Mouse (Mus musculus) heart, embryonic 10.5 days (tissue): Measurements from ENCODE around the gene Fgf12. TPM values are rescaled to one million over a fixed set of nuclear protein-coding genes. Genes with fewer than 3 reads are reported as not detected.

Experiments
- DNase-seq: peaks from one replicate; pipeline ENCODE4 v3.0.0-alpha.2; 2017; ENCODE audit warnings: low spot score
- H3K27ac ChIP-seq: fragments of 300-500 bp; sonication (generic); 2 replicates; pipeline ENCODE4 v1.5.1; 2016; ENCODE audit warnings: mild to moderate bottlenecking
- H3K27me3 ChIP-seq: fragments of 300-500 bp; sonication (generic); 2 replicates; pipeline ENCODE4 v1.6.1; 2016; ENCODE audit warnings: mild to moderate bottlenecking; ENCODE audit not compliant: poor library complexity, insufficient read depth, severe bottlenecking
- H3K36me3 ChIP-seq: fragments of 300-500 bp; sonication (generic); 2 replicates; pipeline ENCODE4 v1.6.1; 2016; ENCODE audit warnings: mild to moderate bottlenecking, moderate library complexity
- H3K4me1 ChIP-seq: fragments of 300-500 bp; sonication (generic); 2 replicates; pipeline ENCODE4 v1.6.1; 2016; ENCODE audit warnings: mild to moderate bottlenecking
- H3K4me3 ChIP-seq: fragments of 300-500 bp; sonication (generic); 2 replicates; pipeline ENCODE4 v1.5.1; 2016; ENCODE audit warnings: mild to moderate bottlenecking, moderate library complexity
- H3K9me3 ChIP-seq: fragments of 300-500 bp; sonication (generic); 2 replicates; pipeline ENCODE4 v1.6.1; 2016; ENCODE audit warnings: mild to moderate bottlenecking, moderate library complexity
- WGBS: fragments of 180-500 bp; shearing (Covaris S2); methylation state at CpG from one replicate; pipeline ENCODE4 v1.1.7; 2016; 5-methylcytosine and 5-hydroxymethylcytosine counted together
- polyA plus RNA-seq: library from polyadenylated mRNA; unstranded; fragments of >200 nt; fragmentation: Nextera tagmentation; extraction: Ambion mirVana; gene quantifications from 2 replicates; pipeline ENCODE4 v1.2.1, GENCODE M21; 2016

Gene Fgf12
- polyA plus RNA-seq, 1 experiment from 2014 or later = 2.0 TPM

DNA sequence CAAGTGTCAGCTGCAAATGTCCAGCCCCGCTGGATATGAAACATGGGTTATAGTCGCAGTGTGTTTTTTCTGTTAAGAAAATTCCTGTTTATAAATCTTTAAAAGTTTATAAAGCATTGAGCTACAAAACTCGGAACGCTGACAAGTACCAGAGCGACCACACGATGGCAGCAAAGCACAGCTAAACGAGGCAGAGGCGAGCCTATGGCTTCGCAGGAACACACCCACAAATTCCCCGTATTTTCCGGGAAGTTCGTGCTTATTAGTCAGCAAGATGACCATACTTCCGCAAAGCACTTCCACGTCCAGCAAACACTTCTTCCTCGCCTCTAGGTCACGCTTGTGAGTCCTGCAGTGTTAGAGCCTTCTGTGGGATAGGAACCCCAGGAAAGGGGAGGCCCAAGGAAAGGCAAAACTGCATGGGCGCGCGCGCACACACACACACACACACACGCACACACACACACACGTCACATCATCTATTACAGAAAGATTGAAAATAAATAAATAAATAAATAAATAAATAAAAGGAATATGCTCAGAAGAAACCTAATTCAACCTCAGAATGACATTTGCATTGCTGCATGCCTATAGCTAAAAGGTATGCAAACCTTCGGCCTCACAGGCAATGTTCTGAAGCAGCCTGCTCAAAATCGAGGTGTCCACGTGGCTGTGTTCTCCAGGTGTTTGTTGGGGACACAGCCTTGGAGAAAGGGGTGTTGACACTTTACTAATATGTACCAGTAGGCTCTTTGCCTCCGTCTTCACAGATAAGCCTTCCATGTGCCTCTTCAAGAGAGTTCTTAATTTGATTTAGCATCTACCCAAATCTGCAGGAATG lies 159.6 kb downstream of the Fgf12 start:
- Histone ChIP-seq H3K27ac (peak overlapping the region; percentile 42; the same call in 1 of the 2 replicates), H3K9me3 (no peaks in the 10 kb centered on the region), H3K4me3 (peak overlapping the region; percentile 52), H3K36me3 (no peaks in the 10 kb centered on the region), H3K4me1 (no peaks in the 10 kb centered on the region), H3K27me3 (peaks cover 7% of the 10 kb centered on the region; the same call in 1 of the 2 replicates)
- WGBS = 24% methylated on average over 26 of the region's 26 CpGs
- no peak for DNase-seq

DNA sequence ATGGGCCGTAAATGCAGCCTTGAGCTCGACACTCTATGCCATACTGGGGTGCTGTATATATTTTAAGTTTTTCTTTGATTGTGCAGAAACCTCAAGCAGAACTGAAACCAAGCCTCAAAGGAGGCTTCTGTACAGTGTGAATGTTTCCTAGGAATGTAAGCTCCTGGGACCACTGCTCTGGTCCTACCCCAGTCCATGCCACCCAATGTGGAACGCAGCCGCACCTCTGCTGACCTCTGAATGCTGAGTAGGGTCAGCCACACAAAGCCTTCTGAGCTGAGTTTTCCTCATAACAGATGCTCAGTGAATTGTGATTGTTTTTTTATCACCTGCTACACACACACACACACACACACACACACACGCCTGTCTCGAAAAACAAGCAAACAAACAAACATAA lies 160.4 kb downstream of the Fgf12 start:
- H3K36me3 ChIP-seq = no peaks in the 10 kb centered on the region
- 90% methylated on average over 6 of the region's 6 CpGs for WGBS
- H3K4me1 ChIP-seq = no peaks in the 10 kb centered on the region
- H3K27me3 ChIP-seq = peaks cover 7% of the 10 kb centered on the region; the same call in 1 of the 2 replicates
- H3K9me3 ChIP-seq = no peaks in the 10 kb centered on the region
- H3K4me3 ChIP-seq = no peak overlapping the region
- no peak overlapping the region for H3K27ac ChIP-seq
- no peak for DNase-seq

DNA sequence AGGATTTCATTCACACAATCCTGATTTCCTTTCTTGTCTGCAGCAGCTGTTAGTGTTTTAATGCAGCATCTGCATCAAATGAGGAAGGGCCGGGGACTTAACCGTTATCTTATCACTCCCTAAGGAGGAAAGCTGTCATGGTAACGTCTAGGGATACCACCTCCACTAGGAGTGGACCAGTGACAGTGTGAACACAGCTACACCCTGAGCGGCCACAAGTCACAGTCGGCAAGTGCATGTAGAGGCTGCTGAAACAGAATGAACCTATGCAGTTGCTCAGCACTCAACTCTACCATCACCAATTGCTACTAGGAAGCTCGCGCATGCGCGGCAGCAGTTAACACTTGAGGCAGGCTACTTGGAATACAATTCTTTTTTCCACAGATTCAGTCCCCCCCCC lies 161.3 kb downstream of the Fgf12 start:
- WGBS = 49% methylated on average over 9 of the region's 9 CpGs
- no peak overlapping the region for H3K4me3 ChIP-seq
- no peak overlapping the region for H3K27ac ChIP-seq
- DNase-seq = no peak
- no peaks in the 10 kb centered on the region for H3K36me3 ChIP-seq
- H3K9me3 ChIP-seq = no peaks in the 10 kb centered on the region
- peaks cover 7% of the 10 kb centered on the region; the same call in 1 of the 2 replicates for H3K27me3 ChIP-seq
- H3K4me1 ChIP-seq = no peaks in the 10 kb centered on the region

DNA sequence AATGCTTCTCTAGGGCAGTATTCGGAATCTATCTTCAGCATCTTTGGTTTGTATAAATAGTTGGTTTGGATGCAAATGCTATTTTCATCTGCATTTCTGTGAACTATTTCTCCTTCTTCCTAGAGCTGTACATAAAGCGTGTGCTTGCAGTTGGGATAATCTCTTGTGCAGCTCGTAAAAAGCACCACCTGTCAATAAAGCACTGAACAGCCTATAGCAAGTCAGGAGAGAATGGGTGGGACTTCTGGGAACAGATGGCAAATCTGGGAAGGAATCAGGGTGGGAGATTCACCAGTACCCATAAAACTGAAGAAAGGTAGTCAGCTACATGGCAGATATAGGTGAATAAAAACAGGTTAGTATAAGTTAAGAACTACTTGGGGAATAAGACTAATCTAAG lies 180.7 kb downstream of the Fgf12 start:
- WGBS = 71% methylated on average over 3 of the region's 3 CpGs

DNA sequence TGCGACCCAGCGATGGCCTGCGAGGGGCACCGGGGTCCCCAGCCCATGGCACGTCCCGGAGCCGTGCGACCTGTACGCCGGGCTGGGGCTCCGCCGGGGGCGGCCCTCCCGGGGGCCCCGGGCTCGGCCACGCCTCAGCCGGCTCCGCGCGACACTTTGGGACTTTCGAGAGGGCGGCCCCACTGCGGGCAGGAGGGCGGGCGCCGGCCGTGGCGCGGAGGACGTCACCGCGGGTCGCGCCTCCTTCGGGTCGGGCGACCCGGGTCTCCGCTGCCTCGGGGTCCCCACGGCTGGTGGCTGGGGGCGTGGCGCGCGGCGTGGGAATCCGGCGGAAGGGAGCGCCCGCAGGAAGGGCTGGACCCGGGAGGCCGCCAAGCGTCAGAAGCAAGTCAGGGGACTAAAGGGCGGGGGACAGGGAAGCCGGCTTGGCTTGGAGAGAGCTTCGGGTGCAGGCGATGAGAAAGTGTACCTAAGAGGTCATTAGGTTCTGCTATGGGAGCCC lies 188.1 kb downstream of the Fgf12 start:
- Histone ChIP-seq H3K27ac (no peak overlapping the region), H3K9me3 (no peaks in the 10 kb centered on the region), H3K4me3 (peak overlapping the region; percentile 68), H3K4me1 (peaks cover 7% of the 10 kb centered on the region), H3K27me3 (peaks cover 31% of the 10 kb centered on the region), H3K36me3 (no peaks in the 10 kb centered on the region)
- DNase-seq = no peak
- WGBS = under 1% methylated on average over 58 of the region's 58 CpGs

More for the DNA sequence above, 180.7 kb downstream of the Fgf12 start:
- Histone ChIP-seq H3K4me3 (no peak overlapping the region), H3K27ac (no peak overlapping the region), H3K4me1 (no peaks in the 10 kb centered on the region), H3K9me3 (no peaks in the 10 kb centered on the region), H3K27me3 (no peaks in the 10 kb centered on the region), H3K36me3 (no peaks in the 10 kb centered on the region)
- no peak for DNase-seq

DNA sequence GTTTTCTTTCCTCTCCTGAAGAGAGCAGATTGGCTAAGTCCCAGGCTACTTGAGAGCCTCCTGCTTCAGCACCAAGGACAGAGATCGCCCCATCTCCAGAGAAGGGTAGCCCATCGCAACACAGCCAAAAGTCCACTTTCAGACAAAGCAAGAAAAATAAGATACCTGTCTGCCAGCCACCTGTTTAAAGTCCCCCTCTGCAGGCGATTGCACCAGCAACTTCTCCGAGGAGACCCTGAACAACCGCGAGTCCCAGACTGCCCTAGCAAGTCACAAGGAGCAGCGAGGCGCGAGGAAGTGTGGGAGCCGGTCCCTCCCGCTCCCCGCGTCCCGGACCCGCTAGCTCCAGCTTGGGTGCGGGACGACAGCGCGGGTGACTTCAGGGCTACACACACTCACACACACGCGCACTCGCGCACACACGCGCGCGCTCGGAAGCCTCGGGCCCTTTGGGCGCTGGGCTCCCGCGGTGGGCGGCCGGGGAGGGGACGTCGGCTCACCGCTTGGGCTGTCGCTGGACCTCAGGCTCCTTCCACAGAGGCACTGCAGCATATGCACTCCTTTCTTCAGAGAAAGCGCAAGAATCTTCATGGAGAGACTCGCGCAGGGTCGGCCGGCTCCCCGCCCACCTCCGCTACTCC lies 188.7 kb downstream of the Fgf12 start:
- peaks cover 7% of the 10 kb centered on the region for H3K4me1 ChIP-seq
- DNase-seq = peak; percentile 76
- H3K4me3 ChIP-seq = peak overlapping the region; percentile 68
- peaks cover 31% of the 10 kb centered on the region for H3K27me3 ChIP-seq
- no peak overlapping the region for H3K27ac ChIP-seq
- WGBS = under 1% methylated on average over 45 of the region's 45 CpGs
- no peaks in the 10 kb centered on the region for H3K36me3 ChIP-seq
- H3K9me3 ChIP-seq = no peaks in the 10 kb centered on the region

DNA sequence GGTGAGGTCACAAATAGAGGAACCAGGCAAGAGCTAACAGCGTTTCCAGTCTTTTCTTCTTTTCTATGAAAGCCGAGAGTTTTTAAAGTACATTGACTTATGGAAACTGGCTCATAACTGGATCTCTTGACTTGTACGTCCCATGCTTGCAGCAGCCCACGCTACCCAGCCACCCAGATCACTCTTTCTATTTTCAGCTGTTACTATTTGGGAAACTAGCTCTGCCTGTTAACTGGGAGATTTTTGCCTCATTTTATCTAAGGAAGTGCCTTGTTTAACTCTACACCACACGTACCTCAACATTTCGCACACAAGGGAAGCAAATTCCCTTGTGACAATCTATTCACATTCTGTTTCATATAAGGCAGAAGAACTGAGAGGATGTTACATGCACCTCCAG lies 190.0 kb downstream of the Fgf12 start:
- Histone ChIP-seq H3K9me3 (no peaks in the 10 kb centered on the region), H3K4me1 (peaks cover 7% of the 10 kb centered on the region), H3K36me3 (no peaks in the 10 kb centered on the region), H3K27ac (no peak overlapping the region), H3K4me3 (no peak overlapping the region), H3K27me3 (peaks cover 31% of the 10 kb centered on the region)
- WGBS = 69% methylated on average over 6 of the region's 6 CpGs
- no peak for DNase-seq

DNA sequence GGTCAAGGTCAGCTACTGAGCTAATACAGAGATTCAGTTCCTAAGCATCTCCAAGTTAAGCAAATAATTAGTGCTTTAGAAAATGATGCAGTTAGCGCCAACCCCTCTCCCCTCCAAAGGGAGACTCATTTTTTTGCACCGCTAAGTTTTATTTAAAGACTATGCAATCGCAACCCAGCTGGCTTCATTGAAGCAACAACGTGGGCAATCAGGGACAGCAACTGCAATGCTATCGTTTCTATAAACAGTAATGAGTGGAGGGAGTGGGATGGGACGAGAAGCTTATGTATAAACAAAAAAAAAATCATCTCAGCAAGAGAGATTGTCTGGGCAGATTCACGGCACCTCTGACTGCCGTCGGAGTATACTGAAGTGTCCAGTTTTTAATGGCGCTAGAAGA lies 197.6 kb downstream of the Fgf12 start:
- H3K9me3 ChIP-seq = no peaks in the 10 kb centered on the region
- no peak overlapping the region for H3K4me3 ChIP-seq
- H3K36me3 ChIP-seq = no peaks in the 10 kb centered on the region
- no peaks in the 10 kb centered on the region for H3K27me3 ChIP-seq
- no peak for DNase-seq
- no peaks in the 10 kb centered on the region for H3K4me1 ChIP-seq
- no peak overlapping the region for H3K27ac ChIP-seq
- 81% methylated on average over 10 of the region's 10 CpGs for WGBS

DNA sequence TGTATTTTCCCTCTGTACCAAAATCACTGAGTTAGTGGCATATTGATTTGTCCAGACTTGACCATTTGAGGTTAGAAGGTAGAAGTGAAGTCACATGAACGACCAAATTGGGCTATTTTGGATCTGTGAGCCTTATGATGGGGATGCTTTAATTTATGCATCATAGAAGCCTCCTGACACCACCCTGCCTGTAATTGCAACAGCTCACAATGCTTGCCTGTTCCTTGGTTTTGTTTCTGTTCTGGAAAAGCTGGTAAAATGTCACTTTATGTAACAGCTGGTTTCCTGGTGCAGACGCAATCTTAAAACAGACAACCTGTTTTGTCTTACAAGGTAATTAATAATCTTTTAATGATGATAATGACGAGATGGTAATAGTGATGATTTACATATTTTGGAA lies 213.4 kb downstream of the Fgf12 start:
- Histone ChIP-seq H3K27ac (no peak overlapping the region), H3K36me3 (no peaks in the 10 kb centered on the region), H3K9me3 (no peaks in the 10 kb centered on the region), H3K4me1 (no peaks in the 10 kb centered on the region), H3K4me3 (no peak overlapping the region), H3K27me3 (no peaks in the 10 kb centered on the region)
- DNase-seq = no peak
- WGBS = 73% methylated on average over 3 of the region's 3 CpGs

DNA sequence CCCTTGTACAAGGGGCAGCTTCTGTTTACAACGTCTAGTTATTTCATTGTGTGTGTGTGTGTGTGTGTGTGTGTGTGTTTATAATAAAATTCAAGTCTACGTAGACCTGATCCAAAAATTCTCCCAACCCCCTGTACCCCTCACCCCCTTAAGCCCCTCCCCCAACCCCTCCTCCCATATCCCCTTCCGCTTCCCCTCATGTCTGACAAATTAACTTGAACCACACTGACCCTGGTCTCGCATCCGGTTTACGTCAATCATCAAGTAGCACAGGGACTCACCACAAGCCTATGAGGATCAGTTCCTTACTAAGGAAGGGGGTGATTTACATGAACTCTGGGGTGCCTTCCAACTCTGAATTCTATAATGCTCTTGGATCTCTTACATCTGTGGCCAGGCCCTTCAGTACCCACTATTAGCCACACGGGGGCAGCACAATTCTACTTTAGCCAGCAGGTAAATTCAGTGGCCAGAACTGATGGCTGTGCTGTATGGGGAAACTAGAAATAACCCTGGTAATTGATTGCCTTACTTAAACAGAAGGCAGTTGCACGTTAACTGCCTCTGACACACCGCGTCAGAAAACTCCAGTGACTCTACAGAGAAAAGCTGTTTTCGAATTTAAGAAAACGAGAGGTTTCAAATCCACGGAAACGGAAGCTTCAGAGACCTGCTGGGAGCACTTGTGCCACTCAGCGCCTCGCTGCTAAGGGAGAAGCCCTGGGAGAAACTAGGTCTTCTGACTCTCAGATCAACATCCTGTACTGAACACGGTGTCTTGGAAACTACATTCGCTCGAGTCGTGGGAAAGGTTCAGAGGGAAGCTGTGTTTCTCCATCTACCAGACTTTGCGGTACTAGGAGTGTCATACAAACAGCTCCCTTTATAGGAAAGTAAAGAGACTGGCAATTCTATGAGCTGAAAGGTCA lies 235.0 kb downstream of the Fgf12 start:
- Histone ChIP-seq H3K4me1 (no peaks in the 10 kb centered on the region), H3K27me3 (no peaks in the 10 kb centered on the region), H3K27ac (no peak overlapping the region), H3K9me3 (no peaks in the 10 kb centered on the region), H3K36me3 (no peaks in the 10 kb centered on the region), H3K4me3 (peak overlapping the region; percentile 44)
- DNase-seq = peak; percentile 82
- 26% methylated on average over 21 of the region's 21 CpGs for WGBS

DNA sequence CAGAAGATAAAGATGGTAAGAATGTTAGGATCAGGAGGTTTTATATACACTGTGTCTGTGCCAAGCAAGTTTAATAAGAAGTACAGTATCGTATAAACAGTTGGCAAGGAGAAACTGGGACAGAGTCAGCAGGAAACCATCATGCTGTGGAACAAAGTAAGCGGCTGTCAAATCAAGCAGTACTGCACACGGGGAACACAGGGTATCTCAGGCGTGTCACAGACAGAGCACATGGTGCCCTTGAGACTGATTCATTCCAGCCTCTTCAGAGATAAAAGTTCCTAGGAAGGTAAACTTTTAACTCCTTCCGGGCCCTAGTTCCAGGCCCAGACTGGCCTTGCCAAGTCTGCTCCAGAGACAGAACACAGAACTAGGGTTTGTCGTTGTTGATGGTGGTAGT lies 240.4 kb downstream of the Fgf12 start:
- Histone ChIP-seq H3K27ac (no peak overlapping the region), H3K27me3 (no peaks in the 10 kb centered on the region), H3K36me3 (no peaks in the 10 kb centered on the region), H3K4me1 (no peaks in the 10 kb centered on the region), H3K9me3 (no peaks in the 10 kb centered on the region), H3K4me3 (no peak overlapping the region)
- no peak for DNase-seq
- 45% methylated on average over 6 of the region's 6 CpGs for WGBS

DNA sequence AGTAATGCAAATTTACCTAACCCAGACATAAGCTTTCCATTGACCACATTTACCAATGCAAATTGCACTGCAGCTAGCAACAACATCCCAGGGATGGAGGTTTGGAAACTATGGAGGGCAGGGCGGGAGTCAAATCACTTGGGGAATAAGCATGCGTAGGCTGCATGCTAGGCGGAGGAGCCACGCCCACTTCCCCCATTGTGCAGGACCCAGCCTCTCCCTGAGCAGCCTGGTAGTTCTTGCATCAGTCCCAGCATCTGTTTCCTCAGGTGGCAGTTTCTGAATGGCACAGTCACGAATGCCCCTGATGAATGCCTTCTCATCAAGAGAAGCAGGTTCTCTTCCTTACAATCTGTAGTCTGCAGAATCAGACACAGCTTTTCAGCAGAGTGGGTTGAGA lies 241.5 kb downstream of the Fgf12 start:
- Histone ChIP-seq H3K27me3 (no peaks in the 10 kb centered on the region), H3K27ac (no peak overlapping the region), H3K4me1 (no peaks in the 10 kb centered on the region), H3K4me3 (no peak overlapping the region), H3K36me3 (no peaks in the 10 kb centered on the region), H3K9me3 (no peaks in the 10 kb centered on the region)
- DNase-seq = no peak
- WGBS = 34% methylated on average over 5 of the region's 5 CpGs
